Mouse (Mus musculus): Measurements from ENCODE around the gene Psmb5. TPM values are rescaled to one million over a fixed set of nuclear protein-coding genes. Genes with fewer than 3 reads are reported as not detected.

The Psmb5 gene
- 100 to 1,000 TPM; 179 to 205 (median 193) TPM for total RNA-seq (2022)

DNA sequence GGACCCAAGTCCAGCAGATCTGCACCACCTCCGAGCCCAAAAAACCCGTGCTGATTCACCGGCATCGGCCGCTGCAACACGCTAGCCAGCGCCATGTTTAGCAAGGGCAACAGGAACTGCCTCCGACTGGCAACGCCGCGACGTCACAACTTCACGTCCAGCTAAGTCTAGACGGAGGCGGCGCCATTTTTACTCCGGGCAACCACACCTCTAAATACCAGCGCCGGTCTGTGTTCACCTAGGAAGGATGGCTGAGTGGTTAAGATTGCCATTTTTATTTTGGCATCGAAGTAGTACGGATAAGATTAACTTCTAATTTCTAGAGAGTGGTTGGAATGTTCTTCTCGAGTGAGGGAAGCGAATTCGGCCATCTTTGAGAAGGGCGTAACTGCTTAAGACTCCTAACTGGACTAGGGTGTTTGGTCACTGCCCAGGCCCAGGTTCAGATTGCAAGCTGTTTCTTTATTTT, at the start of gene Psmb5:
Gene Psmb5 (minus strand): TSS at position 126 of the 469 bp plus-strand sequence.
- DNase-seq (ENCODE audit: low spot score in 2 of 2) = peak; percentile 88 to 93

GRCm38 (mm10) chr14:54664477-54665222, 46.8 kb upstream of the Psmb5 start:
- DNase-seq (ENCODE audit: low spot score in 2 of 2) = no peak

DNA sequence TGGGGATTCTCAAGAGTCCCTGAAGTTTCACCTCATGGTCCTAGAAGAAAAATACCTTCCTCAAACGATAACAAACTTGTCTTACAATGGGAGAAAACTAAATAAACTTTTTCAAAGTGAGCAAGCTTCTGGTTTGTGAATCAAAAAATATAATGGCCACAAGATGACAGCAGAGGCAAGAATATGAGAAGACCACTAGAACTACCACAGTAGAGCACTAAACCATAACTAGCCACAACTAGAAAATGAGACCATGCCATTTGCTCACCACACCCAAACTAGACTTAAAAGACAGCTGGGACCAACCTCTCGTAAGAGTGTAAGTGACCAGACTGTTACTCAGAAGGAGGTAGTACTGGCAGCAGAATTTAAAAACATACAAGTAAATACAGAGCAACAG, 42.2 kb upstream of the Psmb5 start:
- DNase-seq (ENCODE audit: low spot score in 2 of 2) = no peak

- DNase-seq (ENCODE audit: low spot score in 2 of 2) = peak; percentile 77 to 81
Measured at GRCm38 (mm10) chr14:54653496-54653895, 35.7 kb upstream of the Psmb5 start.

DNA sequence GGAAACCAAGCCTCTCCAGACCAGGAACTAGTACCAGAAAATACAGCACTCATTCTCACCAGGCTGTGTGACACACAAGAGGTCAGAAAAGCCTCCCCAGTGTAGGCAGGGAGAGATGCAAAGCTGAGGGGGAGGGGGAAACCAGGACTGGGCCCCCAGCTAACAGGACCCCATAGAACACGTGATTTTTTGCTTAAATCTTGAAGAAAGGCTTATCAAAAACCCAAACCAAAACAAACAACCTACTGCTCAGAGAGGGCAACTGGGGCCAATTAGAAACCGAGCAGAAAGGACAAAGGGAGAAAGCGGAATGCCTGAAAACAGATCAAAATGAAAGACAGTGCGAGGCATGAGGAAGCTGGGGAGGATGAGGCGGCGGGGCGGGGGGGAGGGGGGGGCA, 35.0 kb upstream of the Psmb5 start:
- DNase-seq (ENCODE audit: low spot score in 2 of 2) = no peak

- no peak for DNase-seq (ENCODE audit: low spot score in 2 of 2)
Measured at GRCm38 (mm10) chr14:54651556-54651955, 33.7 kb upstream of the Psmb5 start.

DNA sequence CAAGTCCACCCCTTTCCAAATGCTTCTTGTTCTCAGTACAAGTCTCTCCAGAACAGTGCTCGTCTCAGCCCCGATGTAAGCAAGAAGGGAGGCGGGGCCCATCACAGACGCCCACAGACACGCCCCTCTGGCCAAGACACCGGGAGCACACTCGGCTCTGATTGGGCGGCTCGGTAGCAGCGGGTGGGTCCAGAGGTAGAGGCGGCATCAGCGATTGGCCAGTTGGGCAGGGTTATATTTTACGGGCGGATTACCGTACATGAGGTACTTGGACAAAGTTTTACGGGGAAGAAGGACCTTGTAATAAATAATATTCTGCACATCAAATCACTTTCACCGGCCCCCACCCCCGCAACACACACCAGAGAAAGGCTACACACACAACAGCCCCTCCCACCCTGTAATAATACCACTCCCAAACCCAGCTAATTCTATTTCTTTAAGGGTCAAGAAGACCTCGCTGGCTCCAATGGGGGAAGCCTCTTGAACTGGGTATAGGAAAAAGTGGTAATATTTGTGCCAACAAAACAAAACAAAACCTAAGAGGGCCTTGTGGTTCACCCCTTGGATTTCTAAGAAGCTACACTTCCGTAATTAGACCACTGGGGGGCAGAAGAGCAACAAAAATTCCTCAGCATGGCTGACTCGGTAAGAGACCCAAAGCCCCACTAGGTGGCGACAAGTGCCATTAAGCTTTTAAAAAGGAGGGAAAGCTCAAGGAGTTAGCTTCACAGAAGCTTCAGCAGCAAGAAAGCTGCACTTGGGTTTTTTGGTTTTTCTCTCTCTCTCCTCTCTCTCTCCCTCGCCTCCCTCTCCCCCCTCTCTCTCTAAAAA, 33.0 kb upstream of the Psmb5 start:
- peak; percentile 70 to 80 for DNase-seq (ENCODE audit: low spot score in 2 of 2)

DNA sequence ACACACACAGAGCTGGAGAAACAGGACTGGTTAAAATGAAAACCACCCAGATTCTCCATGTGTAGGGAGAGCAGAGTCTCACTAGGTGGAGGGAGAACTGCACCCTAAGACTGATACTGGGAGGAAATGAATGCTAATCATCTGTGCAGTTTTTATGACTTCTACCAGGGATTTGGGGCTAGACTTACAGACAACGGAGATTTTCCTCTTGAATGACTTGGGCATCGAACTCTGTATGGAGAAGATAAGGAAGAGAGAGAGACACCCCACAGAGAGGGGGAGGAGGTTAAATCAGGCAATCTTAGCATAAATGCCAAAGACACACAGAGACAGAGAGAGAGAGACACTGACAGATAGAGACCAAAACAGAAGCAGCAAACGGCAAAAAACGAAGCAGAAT, 30.1 kb upstream of the Psmb5 start:
- DNase-seq (ENCODE audit: low spot score in 2 of 2) = no peak

- no peak for DNase-seq (ENCODE audit: low spot score in 2 of 2)
Measured at GRCm38 (mm10) chr14:54646898-54647636, 29.2 kb upstream of the Psmb5 start.

- no peak for DNase-seq (ENCODE audit: low spot score in 2 of 2)
Measured at GRCm38 (mm10) chr14:54646455-54646854, 28.6 kb upstream of the Psmb5 start.

DNA sequence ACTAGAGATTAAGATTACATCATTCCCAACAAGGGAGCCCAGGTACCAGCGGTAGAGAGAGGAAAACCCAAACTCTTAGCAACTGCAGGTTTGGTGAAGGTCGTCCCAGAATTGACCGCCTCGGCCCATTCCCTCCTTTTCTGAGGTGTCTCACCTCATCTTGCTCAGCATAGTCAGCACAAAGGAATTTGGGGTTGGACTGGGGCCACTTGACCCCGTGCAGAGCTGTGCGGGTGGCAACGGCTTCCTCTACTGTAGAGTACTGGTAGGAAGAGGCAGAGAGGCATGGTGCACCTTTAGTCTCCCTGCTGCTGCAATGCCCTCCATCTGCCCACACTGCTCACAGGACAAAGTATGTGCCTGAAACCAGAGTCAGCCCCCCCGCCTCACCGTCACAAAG, 26.5 kb upstream of the Psmb5 start:
- no peak for DNase-seq (ENCODE audit: low spot score in 2 of 2)

DNA sequence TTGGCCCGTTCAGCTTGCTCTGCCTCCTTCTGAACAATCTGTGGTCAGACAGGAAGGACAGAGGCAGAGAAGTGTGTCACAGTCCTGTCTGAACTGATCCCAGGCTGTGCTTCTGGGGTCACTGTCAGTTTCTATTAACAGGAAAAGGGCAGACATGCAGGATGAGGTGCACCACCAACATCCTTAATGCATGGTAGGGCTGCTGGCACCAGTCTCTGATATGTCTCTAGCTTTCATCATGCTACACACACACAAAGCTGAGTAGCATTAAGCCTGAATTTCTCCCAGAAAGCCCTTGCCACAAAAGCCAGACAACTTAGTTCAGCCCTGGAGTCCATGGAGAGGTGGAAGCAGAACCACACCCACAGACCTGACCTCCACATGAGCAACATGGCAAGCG, 25.2 kb upstream of the Psmb5 start:
- DNase-seq (ENCODE audit: low spot score in 2 of 2) = no peak

DNA sequence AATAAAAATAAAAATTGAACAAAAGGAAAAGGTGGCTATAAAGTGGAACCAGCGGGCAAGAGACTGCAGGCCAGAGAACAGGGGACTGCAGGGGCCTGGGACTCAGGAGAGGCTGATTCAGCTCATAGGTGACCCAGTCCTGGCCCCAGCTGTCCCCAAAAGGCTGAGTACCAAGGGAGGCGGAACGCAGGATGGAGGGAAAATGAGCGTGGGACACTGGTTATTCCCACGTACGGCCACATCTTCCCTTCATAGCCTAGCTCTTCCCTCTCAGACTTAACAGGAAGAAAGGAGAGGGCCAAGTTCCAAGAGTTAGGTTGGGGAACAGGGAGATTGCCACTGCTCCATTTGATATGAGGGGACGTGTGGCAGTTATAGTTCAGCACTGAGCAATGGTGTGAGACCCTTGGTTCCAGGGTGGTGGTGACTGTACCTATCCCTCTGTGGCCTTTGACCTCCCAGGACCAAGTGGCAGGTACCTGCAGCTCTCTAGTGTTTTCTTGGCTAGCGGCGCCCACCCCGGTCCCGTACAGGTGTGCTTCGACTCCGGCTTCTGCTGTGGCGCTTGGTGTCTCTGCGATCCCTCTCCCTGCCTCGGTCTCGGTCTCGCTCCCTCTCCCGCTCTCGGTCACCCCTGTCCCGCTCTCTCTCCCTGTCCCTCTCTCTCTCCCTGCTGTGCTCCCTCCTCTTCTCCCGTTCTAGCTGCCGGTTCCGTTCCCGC, 24.6 kb upstream of the Psmb5 start:
- DNase-seq (ENCODE audit: low spot score in 2 of 2) = no peak

GRCm38 (mm10) chr14:54641305-54641969, 23.6 kb upstream of the Psmb5 start, which contains the start of gene Cdh24:
Gene Cdh24, minus strand, starts transcription at chr14:54641364.
- DNase-seq (ENCODE audit: low spot score in 2 of 2) = peak; percentile 74 to 88

DNA sequence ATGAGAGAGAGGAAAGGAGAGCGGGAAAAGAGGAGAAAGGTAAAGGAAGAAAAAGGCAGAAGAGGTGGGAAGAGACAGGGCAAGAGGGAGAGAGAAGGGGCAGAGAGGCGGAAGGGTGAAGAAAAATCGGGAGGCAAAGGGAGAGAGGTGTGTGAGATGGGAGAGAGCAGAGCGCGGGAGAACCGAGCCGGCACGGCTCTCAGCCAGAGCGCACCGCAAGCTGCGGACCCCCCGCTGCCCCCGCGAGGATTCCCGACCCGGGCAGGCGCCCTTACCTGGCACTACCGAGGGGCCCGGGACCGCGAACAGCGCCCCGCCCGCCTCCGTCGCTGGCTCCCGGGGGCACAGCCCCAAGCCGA, 23.1 kb upstream of the Psmb5 start, which contains the start of gene Gm17606:
Gene Gm17606 (plus strand): TSS at position 7 of the 359 bp plus-strand sequence.
- no peak for DNase-seq (ENCODE audit: low spot score in 2 of 2)

GRCm38 (mm10) chr14:54640121-54640520, 22.3 kb upstream of the Psmb5 start:
- DNase-seq (ENCODE audit: low spot score in 2 of 2) = no peak

GRCm38 (mm10) chr14:54638210-54638609, 20.4 kb upstream of the Psmb5 start:
- no peak for DNase-seq (ENCODE audit: low spot score in 2 of 2)

DNA sequence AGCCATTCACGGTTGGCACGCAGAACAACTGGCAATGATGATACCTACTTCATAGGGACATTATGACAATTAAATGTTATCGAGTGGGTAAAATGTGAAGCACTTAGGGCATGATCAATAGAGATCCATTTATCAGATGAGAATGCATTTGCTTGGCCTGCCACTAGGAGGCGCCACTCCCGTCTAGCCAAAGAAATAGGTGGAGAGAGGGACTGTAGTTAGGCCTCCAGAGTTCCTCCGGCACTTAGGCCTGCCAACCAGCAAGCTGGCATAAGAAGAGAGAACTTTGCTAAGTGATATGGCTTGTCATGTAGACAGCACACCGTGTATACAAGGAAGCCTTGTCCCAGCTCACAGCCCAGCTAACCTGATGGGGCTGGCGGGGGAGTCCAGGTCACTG, 19.1 kb upstream of the Psmb5 start:
- peak in 1 of 2 experiments; percentile 54 for DNase-seq (ENCODE audit: low spot score in 2 of 2)

- no peak for DNase-seq (ENCODE audit: low spot score in 2 of 2)
Measured at GRCm38 (mm10) chr14:54634182-54634581, 16.4 kb upstream of the Psmb5 start.

DNA sequence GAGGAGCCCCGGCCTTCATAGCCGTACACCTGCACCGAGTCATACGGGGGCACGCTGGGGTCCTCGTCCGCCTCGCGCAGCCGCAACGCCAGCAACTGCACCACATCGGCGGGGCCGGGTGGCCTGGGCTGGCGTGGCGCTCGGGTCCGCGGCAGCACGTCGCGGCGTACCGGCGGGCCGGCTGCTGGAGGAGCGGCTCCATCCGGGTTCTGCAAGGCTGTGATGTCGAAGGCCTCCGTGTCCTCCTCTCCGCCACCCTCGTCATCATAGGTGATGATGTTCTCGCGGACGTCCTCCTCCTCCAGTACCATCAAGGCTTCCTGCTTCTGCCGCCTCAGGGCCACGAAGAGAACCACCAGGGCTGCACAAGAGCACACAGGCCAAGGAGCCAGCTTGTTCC, 14.4 kb upstream of the Psmb5 start:
- no peak for DNase-seq (ENCODE audit: low spot score in 2 of 2)

GRCm38 (mm10) chr14:54631240-54631599, 13.4 kb upstream of the Psmb5 start:
- no peak for DNase-seq (ENCODE audit: low spot score in 2 of 2)

Data from layer of hippocampus, adult 8-10 months (tissue).